Mouse (Mus musculus) small intestine, adult 2 months (tissue): Measurements from ENCODE around the gene Nup133. TPM values are rescaled to one million over a fixed set of nuclear protein-coding genes. Genes with fewer than 3 reads are reported as not detected.

Experiments used
- H3K27ac ChIP-seq: fragments of 200-500 bp; 2 replicates; pipeline ENCODE4 v1.5.1; 2012; ENCODE audit warnings: low read depth, low read length, control low read depth, inconsistent platforms; ENCODE audit not compliant: insufficient read depth
- H3K27me3 ChIP-seq: fragments of 200-500 bp; 2 replicates; pipeline ENCODE4 v1.6.1; 2012; ENCODE audit warnings: mild to moderate bottlenecking, moderate library complexity, low read length, inconsistent platforms; ENCODE audit not compliant: control insufficient read depth, insufficient read depth
- H3K36me3 ChIP-seq: fragments of 200-500 bp; 2 replicates; pipeline ENCODE4 v1.6.1; 2012; ENCODE audit warnings: mild to moderate bottlenecking, low read length, control low read depth, inconsistent platforms; ENCODE audit not compliant: control insufficient read depth, insufficient read depth
- H3K4me1 ChIP-seq: fragments of 200-500 bp; 2 replicates; pipeline ENCODE4 v1.6.1; 2012; ENCODE audit warnings: low read length, inconsistent platforms, mixed read lengths; ENCODE audit not compliant: control insufficient read depth, insufficient read depth, insufficient read length
- H3K4me3 ChIP-seq: fragments of 200-500 bp; 2 replicates; pipeline ENCODE4 v1.5.1; 2012; ENCODE audit warnings: low read depth, mild to moderate bottlenecking, control low read depth, inconsistent platforms, low read length, moderate library complexity
- CTCF ChIP-seq: fragments of 200-500 bp; IDR thresholded peaks from 2 replicates; pipeline ENCODE4 v1.5.1; 2012; ENCODE audit warnings: low read depth, mild to moderate bottlenecking, control low read depth, inconsistent platforms, low read length, moderate library complexity, mixed read lengths; ENCODE audit not compliant: insufficient replicate concordance, insufficient read length; ENCODE audit errors: extremely low read depth
- POLR2A ChIP-seq: fragments of 200-500 bp; IDR thresholded peaks from 2 replicates; pipeline ENCODE4 v1.6.1; 2012; ENCODE audit warnings: low read depth, mild to moderate bottlenecking, control low read depth, inconsistent platforms, low read length, moderate library complexity
- WGBS: fragments of 180-500 bp; shearing (Covaris S2); methylation state at CpG from one replicate; pipeline ENCODE4 v1.1.7; 2018; 5-methylcytosine and 5-hydroxymethylcytosine counted together
- polyA plus RNA-seq: library from polyadenylated mRNA; depleted of rRNA; stranded (reverse); fragments of >200 nt; gene quantifications from 2 replicates; pipeline ENCODE4 v1.2.3, GENCODE M21; 2012

Nup133 gene
- polyA plus RNA-seq, 1 experiment: 4.3 TPM

- peaks cover 34% of the 10 kb centered on the region for H3K36me3 ChIP-seq
- H3K4me3 ChIP-seq: no peak overlapping the region
- 95% methylated on average over 6 of the region's 6 CpGs for WGBS
- H3K27ac ChIP-seq: no peak overlapping the region
- TF ChIP-seq POLR2A (no peak), CTCF (no peak)
- H3K27me3 ChIP-seq: no peaks in the 10 kb centered on the region
- H3K4me1 ChIP-seq: no peaks in the 10 kb centered on the region
These were observed 41.5 kb downstream of the Nup133 start for GRCm38 (mm10) chr8:123907604-123908003.

DNA sequence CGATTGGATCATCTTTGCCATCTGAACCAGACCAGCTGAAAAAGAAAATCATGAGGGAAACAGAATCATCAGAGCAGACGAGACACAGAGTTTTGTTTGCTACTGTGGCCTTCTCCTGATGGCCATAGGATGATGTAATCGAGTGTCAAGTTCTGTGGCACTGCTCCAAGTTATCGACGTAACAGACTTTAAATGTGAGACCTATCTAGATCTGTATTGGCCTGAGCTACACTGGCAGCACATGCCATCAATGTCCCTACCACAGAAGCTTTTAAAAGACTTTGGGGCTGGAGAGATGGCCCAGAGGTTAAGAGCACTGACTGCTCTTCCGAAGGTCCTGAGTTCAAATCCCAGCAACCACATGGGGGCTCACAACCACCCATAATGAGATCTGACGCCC lies 46.4 kb downstream of the Nup133 start:
- TF ChIP-seq POLR2A (no peak), CTCF (no peak)
- H3K4me3 ChIP-seq: no peak overlapping the region
- H3K4me1 ChIP-seq: no peaks in the 10 kb centered on the region
- no peak overlapping the region for H3K27ac ChIP-seq
- WGBS: 77% methylated on average over 7 of the region's 7 CpGs
- H3K36me3 ChIP-seq: peaks cover 23% of the 10 kb centered on the region
- H3K27me3 ChIP-seq: no peaks in the 10 kb centered on the region

GRCm38 (mm10) chr8:123899366-123899765 lies 49.7 kb downstream of the Nup133 start:
- no peak for TF ChIP-seq CTCF
- no peak for TF ChIP-seq POLR2A
- Histone ChIP-seq H3K4me3 (no peak overlapping the region), H3K4me1 (peaks cover 17% of the 10 kb centered on the region), H3K27me3 (no peaks in the 10 kb centered on the region), H3K27ac (no peak overlapping the region), H3K36me3 (peaks cover 12% of the 10 kb centered on the region; the same call in 1 of the 2 replicates)
- WGBS: 93% methylated on average over 7 of the region's 7 CpGs

DNA sequence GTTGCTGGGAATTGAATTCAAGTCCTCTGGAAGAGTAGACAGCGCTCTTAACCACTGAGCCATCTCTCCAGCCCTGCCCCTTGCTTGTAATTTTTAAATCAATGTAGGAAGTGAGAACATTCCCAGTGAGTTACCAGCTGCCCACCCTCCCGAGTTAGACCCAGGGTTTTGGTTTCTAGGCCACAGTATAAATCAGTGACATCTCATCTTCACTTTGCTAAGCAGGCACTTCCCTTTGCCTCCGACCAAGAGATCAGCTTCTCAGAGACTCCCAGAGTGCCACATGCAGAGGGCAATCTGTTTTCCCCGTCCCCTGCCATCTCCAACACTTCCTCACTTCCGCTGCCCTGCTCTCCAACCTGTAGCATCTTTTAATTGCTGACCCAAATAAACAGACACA lies 50.5 kb downstream of the Nup133 start:
- H3K27ac ChIP-seq: no peak overlapping the region

DNA sequence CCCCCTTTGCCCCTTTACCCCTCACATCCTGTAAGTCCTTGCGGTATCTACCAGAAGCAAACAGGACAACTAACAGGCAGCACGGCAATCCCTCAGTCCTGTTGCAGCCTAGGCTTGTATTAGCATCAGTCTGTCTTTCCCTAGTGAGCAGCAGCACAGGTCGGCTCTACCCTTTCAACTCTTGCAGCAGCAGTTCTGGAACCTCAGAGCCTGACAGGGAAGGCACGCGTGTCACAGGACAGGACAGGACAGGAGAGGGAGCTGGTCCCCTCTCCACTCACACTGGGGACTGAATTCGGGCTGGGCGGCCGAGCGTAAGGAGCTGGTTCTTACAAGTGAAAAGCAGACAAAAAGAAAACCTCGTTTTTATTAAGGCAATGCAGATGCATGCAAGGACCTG lies 52.3 kb downstream of the Nup133 start:
- peaks cover 25% of the 10 kb centered on the region for H3K4me1 ChIP-seq
- no peak for TF ChIP-seq CTCF
- peaks cover 4% of the 10 kb centered on the region; the same call in 1 of the 2 replicates for H3K36me3 ChIP-seq
- H3K4me3 ChIP-seq: no peak overlapping the region
- peaks cover 18% of the 10 kb centered on the region for H3K27me3 ChIP-seq
- no peak overlapping the region for H3K27ac ChIP-seq
- 29% methylated on average over 10 of the region's 10 CpGs for WGBS

More for the DNA sequence above, 50.5 kb downstream of the Nup133 start:
- WGBS: 86% methylated on average over 5 of the region's 5 CpGs
- Histone ChIP-seq H3K4me1 (peaks cover 17% of the 10 kb centered on the region), H3K36me3 (peaks cover 9% of the 10 kb centered on the region; the same call in 1 of the 2 replicates), H3K4me3 (no peak overlapping the region), H3K27me3 (peaks cover under 1% of the 10 kb centered on the region; the same call in 1 of the 2 replicates)
- TF ChIP-seq CTCF (no peak), POLR2A (no peak)

DNA sequence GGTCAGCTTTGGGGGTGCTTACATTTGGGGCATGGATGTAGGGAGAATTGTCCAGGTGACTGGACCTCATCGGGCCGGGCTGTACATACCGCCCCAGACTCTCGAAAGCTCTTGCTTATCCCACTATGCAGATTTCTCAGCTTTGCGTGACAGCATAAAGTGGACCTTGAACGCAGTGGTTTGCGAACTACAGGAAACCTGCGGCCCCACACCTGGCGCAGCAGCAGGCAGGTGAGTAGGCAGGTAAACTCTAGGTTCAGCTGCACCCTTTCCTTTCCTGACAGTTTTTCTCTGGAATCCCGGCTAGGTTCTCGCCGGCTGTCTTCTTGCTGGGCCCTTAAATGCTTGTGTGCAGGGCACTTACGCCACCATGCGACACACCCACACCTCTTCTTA lies 52.7 kb downstream of the Nup133 start:
- Histone ChIP-seq H3K36me3 (peaks cover 3% of the 10 kb centered on the region; the same call in 1 of the 2 replicates), H3K4me1 (peaks cover 26% of the 10 kb centered on the region), H3K27me3 (peaks cover 21% of the 10 kb centered on the region), H3K27ac (no peak overlapping the region), H3K4me3 (no peak overlapping the region)
- WGBS: 24% methylated on average over 14 of the region's 14 CpGs
- no peak for TF ChIP-seq CTCF
- no peak for TF ChIP-seq POLR2A

DNA sequence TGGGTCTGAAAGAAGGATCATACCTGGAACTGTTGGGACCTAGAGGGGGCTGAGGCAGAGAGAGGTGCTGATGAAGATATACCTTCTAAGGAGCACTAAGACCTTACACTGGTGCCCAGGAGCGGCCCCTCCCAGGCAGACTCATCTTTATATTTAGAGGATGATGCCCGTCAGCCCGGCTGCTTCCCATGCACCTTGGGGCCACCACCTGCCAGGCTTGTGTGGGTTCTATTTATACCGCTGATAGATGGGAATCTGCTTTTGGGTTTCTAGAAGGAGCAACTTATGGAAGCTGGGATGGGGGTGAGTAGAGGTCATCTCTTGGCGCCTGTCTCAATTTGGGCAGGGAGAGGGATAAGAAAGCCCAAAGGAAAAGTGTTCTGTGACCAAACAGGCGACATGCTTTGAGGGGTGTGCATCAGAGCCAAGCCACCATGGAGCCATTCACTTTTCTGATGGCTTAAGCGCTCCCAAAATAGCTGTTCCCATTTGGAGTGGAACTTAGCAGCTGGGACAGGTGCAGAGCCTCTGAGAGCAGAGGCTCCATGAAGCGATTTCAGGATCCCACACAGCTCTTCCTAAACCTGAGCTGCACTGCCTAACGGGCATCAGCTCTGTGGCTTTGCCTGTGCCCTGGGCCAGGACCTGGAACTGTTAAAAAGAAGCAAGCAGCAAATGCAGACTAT lies 53.2 kb downstream of the Nup133 start:
- peaks cover 3% of the 10 kb centered on the region; the same call in 1 of the 2 replicates for H3K36me3 ChIP-seq
- H3K27me3 ChIP-seq: peaks cover 24% of the 10 kb centered on the region
- H3K27ac ChIP-seq: no peak overlapping the region
- 55% methylated on average over 9 of the region's 9 CpGs for WGBS
- TF ChIP-seq CTCF: no peak
- no peak for TF ChIP-seq POLR2A
- no peak overlapping the region for H3K4me3 ChIP-seq
- H3K4me1 ChIP-seq: peaks cover 26% of the 10 kb centered on the region
